Mouse (Mus musculus) forebrain, embryonic 11.5 days (tissue): Measurements from ENCODE around the gene Cyb5r3. TPM values are rescaled to one million over a fixed set of nuclear protein-coding genes. Genes with fewer than 3 reads are reported as not detected.

ENCODE experiments used
- ATAC-seq: fragments of 200-750 bp; cut with Nextera tagmentation; replicated peaks from 2 replicates; pipeline ENCODE4 v1.8.0; 2017; ENCODE audit warnings: moderate TSS enrichment; ENCODE audit not compliant: low FRiP score
- DNase-seq: peaks from one replicate; pipeline ENCODE4 v3.0.0-alpha.2; 2017; ENCODE audit warnings: low spot score
- H3K27ac ChIP-seq: fragments of 300-500 bp; sonication (generic); 2 replicates; pipeline ENCODE4 v1.5.1; 2014; ENCODE audit warnings: low read depth, low read length
- H3K27me3 ChIP-seq: fragments of 300-500 bp; sonication (generic); 2 replicates; pipeline ENCODE4 v1.6.1; 2014; ENCODE audit warnings: mild to moderate bottlenecking, low read length, mixed read lengths; ENCODE audit not compliant: control insufficient read depth, insufficient read depth
- H3K36me3 ChIP-seq: fragments of 300-500 bp; sonication (generic); 2 replicates; pipeline ENCODE4 v1.6.1; 2014; ENCODE audit warnings: mild to moderate bottlenecking, low read length, moderate library complexity, mixed read lengths; ENCODE audit not compliant: control insufficient read depth, insufficient read depth
- H3K4me1 ChIP-seq: fragments of 300-500 bp; sonication (generic); replicated peaks from 2 replicates; pipeline ENCODE4 v1.6.1; 2014; ENCODE audit warnings: low read length, mixed read lengths; ENCODE audit not compliant: control insufficient read depth, insufficient read depth
- H3K4me2 ChIP-seq: fragments of 300-500 bp; sonication (generic); 2 replicates; pipeline ENCODE4 v1.6.1; 2014; ENCODE audit warnings: low read depth, mild to moderate bottlenecking, low read length, moderate library complexity, mixed read lengths; ENCODE audit not compliant: severe bottlenecking
- H3K4me3 ChIP-seq: fragments of 300-500 bp; sonication (generic); 2 replicates; pipeline ENCODE4 v1.5.1; 2014; ENCODE audit warnings: low read depth, low read length
- H3K9ac ChIP-seq: fragments of 300-500 bp; sonication (generic); 2 replicates; pipeline ENCODE4 v1.6.1; 2014; ENCODE audit warnings: low read length
- H3K9me3 ChIP-seq: fragments of 300-500 bp; sonication (generic); 2 replicates; pipeline ENCODE4 v1.6.1; 2016; ENCODE audit warnings: low read length, mixed read lengths; ENCODE audit not compliant: control insufficient read depth
- WGBS: fragments of 180-500 bp; shearing (Covaris S2); extraction: QIAGEN DNeasy Blood & Tissue Kit; methylation state at CpG from one replicate; pipeline ENCODE4 v1.1.7; 2014; 5-methylcytosine and 5-hydroxymethylcytosine counted together
- polyA plus RNA-seq: library from polyadenylated mRNA; unstranded; fragments of >200 nt; fragmentation: Nextera tagmentation; extraction: Ambion mirVana; gene quantifications from 2 replicates; pipeline ENCODE4 v1.2.1, GENCODE M21; 2014

The Cyb5r3 gene
- polyA plus RNA-seq, 1 experiment from 2014 or later, result 161 TPM

GRCm38 (mm10) chr15:83124625-83125024 is 47.8 kb downstream of the Cyb5r3 start:
- Histone ChIP-seq H3K4me2 (no peak overlapping the region), H3K36me3 (peaks cover 15% of the 10 kb centered on the region), H3K27me3 (no peaks in the 10 kb centered on the region), H3K9me3 (no peaks in the 10 kb centered on the region), H3K9ac (no peak overlapping the region), H3K27ac (no peak overlapping the region), H3K4me1 (peaks cover 6% of the 10 kb centered on the region; the same call in 1 of the 2 replicates), H3K4me3 (no peak overlapping the region)
- no peak for ATAC-seq
- 69% methylated on average over 5 of the region's 5 CpGs for WGBS
- no peak for DNase-seq

- Histone ChIP-seq H3K27me3 (no peaks in the 10 kb centered on the region), H3K4me1 (peaks cover 6% of the 10 kb centered on the region; the same call in 1 of the 2 replicates), H3K27ac (peak within 1 kb of the TSS; percentile 53), H3K9me3 (no peaks in the 10 kb centered on the region), H3K4me3 (peak within 1 kb of the TSS; percentile 81), H3K9ac (peak within 1 kb of the TSS; percentile 74), H3K4me2 (peak within 1 kb of the TSS; percentile 84), H3K36me3 (peaks cover 13% of the 10 kb centered on the region)
- peak; percentile 92 for ATAC-seq
- 9% methylated on average over 32 of the region's 32 CpGs for WGBS
- DNase-seq, result peak; percentile 95
Measured at GRCm38 (mm10) chr15:83122566-83123145, 49.7 kb downstream of the Cyb5r3 start, which contains the start of gene Rrp7a. TSS of gene Rrp7a (minus strand) at chr15:83122801.

GRCm38 (mm10) chr15:83121709-83122565 is 50.5 kb downstream of the Cyb5r3 start:
- peak overlapping the region; percentile 84 for H3K4me2 ChIP-seq
- ATAC-seq (peak; percentile 72), DNase-seq (peak; percentile 79)
- H3K27me3 ChIP-seq, result no peaks in the 10 kb centered on the region
- WGBS, result 5% methylated on average over 42 of the region's 43 CpGs
- H3K4me3 ChIP-seq, result peak overlapping the region; percentile 81
- peak overlapping the region; percentile 74 for H3K9ac ChIP-seq
- peaks cover 6% of the 10 kb centered on the region; the same call in 1 of the 2 replicates for H3K4me1 ChIP-seq
- H3K36me3 ChIP-seq, result peaks cover 8% of the 10 kb centered on the region
- H3K27ac ChIP-seq, result peak overlapping the region; percentile 53
- no peaks in the 10 kb centered on the region for H3K9me3 ChIP-seq

- 79% methylated on average over 7 of the region's 7 CpGs for WGBS
- H3K27ac ChIP-seq, result no peak overlapping the region
- H3K9me3 ChIP-seq, result no peaks in the 10 kb centered on the region
- no peak overlapping the region for H3K9ac ChIP-seq
- no peak overlapping the region for H3K4me3 ChIP-seq
- no peak overlapping the region for H3K4me2 ChIP-seq
- no peak for DNase-seq
- H3K4me1 ChIP-seq, result peaks cover 6% of the 10 kb centered on the region; the same call in 1 of the 2 replicates
- ATAC-seq, result no peak
- no peaks in the 10 kb centered on the region; the same call in 1 of the 2 replicates for H3K36me3 ChIP-seq
- H3K27me3 ChIP-seq, result no peaks in the 10 kb centered on the region
Measured at GRCm38 (mm10) chr15:83118360-83118759, 54.0 kb downstream of the Cyb5r3 start.

- H3K9me3 ChIP-seq, result no peaks in the 10 kb centered on the region
- H3K4me2 ChIP-seq, result no peak overlapping the region
- 35% methylated on average over 6 of the region's 6 CpGs for WGBS
- H3K27ac ChIP-seq, result no peak overlapping the region
- no peaks in the 10 kb centered on the region for H3K27me3 ChIP-seq
- 0 out of 2 replicates have a peak, but pooled peaks cover 2% of the 10 kb centered on the region for H3K4me1 ChIP-seq
- DNase-seq (no peak), ATAC-seq (no peak)
- no peak overlapping the region for H3K9ac ChIP-seq
- no peak overlapping the region for H3K4me3 ChIP-seq
- no peaks in the 10 kb centered on the region; the same call in 1 of the 2 replicates for H3K36me3 ChIP-seq
Measured at GRCm38 (mm10) chr15:83115071-83115470, 57.3 kb downstream of the Cyb5r3 start.

GRCm38 (mm10) chr15:83114106-83114505 is 58.3 kb downstream of the Cyb5r3 start:
- H3K9ac ChIP-seq, result no peak overlapping the region
- no peaks in the 10 kb centered on the region; the same call in 1 of the 2 replicates for H3K36me3 ChIP-seq
- 0 out of 2 replicates have a peak, but pooled peaks cover 2% of the 10 kb centered on the region for H3K4me1 ChIP-seq
- 77% methylated on average over 9 of the region's 9 CpGs for WGBS
- no peak for ATAC-seq
- no peak overlapping the region for H3K4me2 ChIP-seq
- DNase-seq, result no peak
- no peak overlapping the region for H3K27ac ChIP-seq
- no peaks in the 10 kb centered on the region for H3K27me3 ChIP-seq
- H3K4me3 ChIP-seq, result no peak overlapping the region
- no peaks in the 10 kb centered on the region for H3K9me3 ChIP-seq

GRCm38 (mm10) chr15:83112898-83113297 is 59.5 kb downstream of the Cyb5r3 start:
- DNase-seq (peak; percentile 83), ATAC-seq (peak; percentile 69; the same call in 1 of the 2 replicates)
- H3K9ac ChIP-seq, result no peak overlapping the region
- H3K27ac ChIP-seq, result no peak overlapping the region
- H3K27me3 ChIP-seq, result no peaks in the 10 kb centered on the region
- no peaks in the 10 kb centered on the region for H3K9me3 ChIP-seq
- H3K4me2 ChIP-seq, result no peak overlapping the region
- no peak overlapping the region for H3K4me3 ChIP-seq
- 0 out of 2 replicates have a peak, but pooled peaks cover 2% of the 10 kb centered on the region for H3K4me1 ChIP-seq
- whole genome bisulfite sequencing, result 11% methylated on average over 9 of the region's 11 CpGs
- no peaks in the 10 kb centered on the region; the same call in 1 of the 2 replicates for H3K36me3 ChIP-seq

GRCm38 (mm10) chr15:83111874-83112273 is 60.5 kb downstream of the Cyb5r3 start:
- WGBS, result 83% methylated on average over 7 of the region's 7 CpGs
- ATAC-seq (no peak), DNase-seq (no peak)
- Histone ChIP-seq H3K4me2 (no peak overlapping the region), H3K9ac (no peak overlapping the region), H3K27me3 (no peaks in the 10 kb centered on the region), H3K27ac (no peak overlapping the region), H3K36me3 (no peaks in the 10 kb centered on the region), H3K4me1 (0 out of 2 replicates have a peak, but pooled peaks cover 2% of the 10 kb centered on the region), H3K9me3 (no peaks in the 10 kb centered on the region), H3K4me3 (no peak overlapping the region)
